In the genomic region with DNA sequence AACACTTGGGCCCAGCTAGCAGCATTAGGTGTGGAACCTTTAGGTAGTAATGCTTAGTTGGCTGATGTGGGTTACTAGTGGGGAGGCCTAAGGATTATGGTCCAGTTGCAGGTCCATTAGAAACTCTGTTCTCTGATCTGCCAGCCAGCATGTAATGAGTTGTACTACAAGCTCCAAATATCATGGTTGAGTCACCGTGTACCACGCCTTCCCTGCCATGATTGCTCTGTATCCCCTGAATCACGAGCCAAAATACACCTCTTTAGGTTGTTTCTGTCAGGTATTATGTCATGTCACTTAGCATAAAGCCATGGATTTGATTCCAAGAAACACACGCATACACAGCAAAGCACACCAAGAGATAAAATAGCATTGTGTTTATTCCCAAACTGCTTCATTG, we compare ENCODE assay signal across 31 mouse cellular contexts. TPM values are rescaled to one million over a fixed set of nuclear protein-coding genes. Genes with fewer than 3 reads are reported as not detected.
"Had no signal": no experiment of that assay in that cellular context is flagged by ENCODE, and none has a peak within 500 bp of the region (broad histone marks: within the 10 kb centered on the region; RNA-seq: fewer than 3 reads in every experiment).

No protein-coding gene starts in this region.

- H3K9me3 ChIP-seq: liver, embryonic 13.5 days; midbrain, embryonic 15.5 days; neural tube, embryonic 12.5 days; neural tube, embryonic 15.5 days had no signal

- H3K4me3 ChIP-seq: layer of hippocampus, adult 2 months; liver, embryonic 13.5 days; midbrain, embryonic 15.5 days; neural tube, embryonic 12.5 days; neural tube, embryonic 15.5 days had no signal

- H3K4me1 ChIP-seq: neural tube, embryonic 12.5 days; neural tube, embryonic 15.5 days had no signal

- DNase-seq: kidney, adult 18-20 months; kidney, adult 9 months; kidney, postnatal 14 days; layer of hippocampus, adult 9-11 months; liver, embryonic 13.5 days; lung, adult 2 months; lung, postnatal 14 days; lung, postnatal 4 days; right cerebral cortex, adult 18-20 months; right cerebral cortex, postnatal 14 days; right cerebral cortex, postnatal 4 days; thymus, adult 18-20 months; thymus, postnatal 14 days; thymus, postnatal 4 days had no signal

- H3K36me3 ChIP-seq: liver, embryonic 13.5 days; midbrain, embryonic 15.5 days; neural tube, embryonic 12.5 days; neural tube, embryonic 15.5 days had no signal

- H3K27me3 ChIP-seq: liver, embryonic 13.5 days; midbrain, embryonic 15.5 days; neural tube, embryonic 12.5 days; neural tube, embryonic 15.5 days had no signal

- H3K27ac ChIP-seq: layer of hippocampus, adult 2 months; liver, embryonic 13.5 days; midbrain, embryonic 15.5 days; neural tube, embryonic 12.5 days; neural tube, embryonic 15.5 days had no signal

- H3K9ac ChIP-seq: liver, embryonic 13.5 days; midbrain, embryonic 15.5 days; neural tube, embryonic 12.5 days; neural tube, embryonic 15.5 days had no signal

RNA-seq across cellular contexts. Expression of a gene that starts 32.2 kb away (rescaled TPM):
- total RNA-seq: left cerebral cortex, postnatal 25 days; liver, adult 2 months; megakaryocyte progenitor cell, adult 5-6 weeks; megakaryocyte-erythroid progenitor cell, adult 5-6 weeks had no signal
- polyA plus RNA-seq: kidney, embryonic 16.5 days; large intestine, adult 2 months; limb, embryonic 11.5 days; limb, embryonic 14.5 days; liver, embryonic 16.5 days; lung, adult 2 months; lung, embryonic 16.5 days; midbrain, embryonic 11.5 days; neural tube, embryonic 12.5 days; stomach, embryonic 14.5 days; testis, adult 2 months had no signal
